Mouse (Mus musculus) hindbrain, embryonic 16.5 days (tissue): Measurements from ENCODE around the gene Cyb561d2. TPM values are rescaled to one million over a fixed set of nuclear protein-coding genes. Genes with fewer than 3 reads are reported as not detected.

ENCODE experiments used
- ATAC-seq: fragments of 200-750 bp; cut with Nextera tagmentation; 2 replicates; pipeline ENCODE4 v1.8.0; 2017; ENCODE audit warnings: moderate TSS enrichment, moderate library complexity
- H3K27ac ChIP-seq: fragments of 300-500 bp; sonication (generic); 2 replicates; pipeline ENCODE4 v1.5.1; 2014; ENCODE audit warnings: low read depth, mild to moderate bottlenecking, control low read depth, low read length, moderate library complexity
- H3K27me3 ChIP-seq: fragments of 300-500 bp; sonication (generic); replicated peaks from 2 replicates; pipeline ENCODE4 v1.6.1; 2014; ENCODE audit warnings: low read length; ENCODE audit not compliant: control insufficient read depth, insufficient read depth
- H3K36me3 ChIP-seq: fragments of 300-500 bp; sonication (generic); 2 replicates; pipeline ENCODE4 v1.6.1; 2014; ENCODE audit warnings: mild to moderate bottlenecking, low read length, moderate library complexity, mixed read lengths; ENCODE audit not compliant: control insufficient read depth, insufficient read depth
- H3K4me1 ChIP-seq: fragments of 300-500 bp; sonication (generic); 2 replicates; pipeline ENCODE4 v1.6.1; 2014; ENCODE audit warnings: low read depth, low read length; ENCODE audit not compliant: control insufficient read depth, insufficient read depth
- H3K4me2 ChIP-seq: fragments of 300-500 bp; sonication (generic); 2 replicates; pipeline ENCODE4 v1.6.1; 2014; ENCODE audit warnings: mild to moderate bottlenecking, low read length, control low read depth, moderate library complexity
- H3K4me3 ChIP-seq: fragments of 300-500 bp; sonication (generic); 2 replicates; pipeline ENCODE4 v1.5.1; 2014; ENCODE audit warnings: mild to moderate bottlenecking, low read length, control low read depth, moderate library complexity
- H3K9ac ChIP-seq: fragments of 300-500 bp; sonication (generic); 2 replicates; pipeline ENCODE4 v1.6.1; 2014; ENCODE audit warnings: low read depth, mild to moderate bottlenecking, control low read depth, low read length, moderate library complexity
- H3K9me3 ChIP-seq: fragments of 300-500 bp; sonication (generic); 2 replicates; pipeline ENCODE4 v1.6.1; 2014; ENCODE audit warnings: mild to moderate bottlenecking, low read length, moderate library complexity; ENCODE audit not compliant: control insufficient read depth
- WGBS: fragments of 180-500 bp; shearing (Covaris S2); extraction: QIAGEN DNeasy Blood & Tissue Kit; methylation state at CpG from one replicate; pipeline ENCODE4 v1.1.7; 2014; 5-methylcytosine and 5-hydroxymethylcytosine counted together
- polyA plus RNA-seq: library from polyadenylated mRNA; unstranded; fragments of >200 nt; fragmentation: Nextera tagmentation; extraction: Ambion mirVana; gene quantifications from 2 replicates; pipeline ENCODE4 v1.2.1, GENCODE M21; 2015

Gene Cyb561d2
- polyA plus RNA-seq, 1 experiment from 2014 or later = 59.0 TPM

- Histone ChIP-seq H3K36me3 (peaks cover 5% of the 10 kb centered on the region), H3K27ac (no peak overlapping the region), H3K4me1 (peaks cover 34% of the 10 kb centered on the region), H3K9me3 (no peaks in the 10 kb centered on the region), H3K4me3 (no peak overlapping the region; the same call in 1 of the 2 replicates), H3K27me3 (peaks cover 24% of the 10 kb centered on the region), H3K4me2 (peak overlapping the region; percentile 96; the same call in 1 of the 2 replicates), H3K9ac (no peak overlapping the region; the same call in 1 of the 2 replicates)
- WGBS = 81% methylated on average over 5 of the region's 5 CpGs
- ATAC-seq = no peak
These were observed 10.8 kb upstream of the Cyb561d2 start for GRCm38 (mm10) chr9:107552690-107553393.

- no peak for ATAC-seq
These were observed 9.9 kb upstream of the Cyb561d2 start for GRCm38 (mm10) chr9:107551890-107552355.

GRCm38 (mm10) chr9:107551117-107551889 is 9.3 kb upstream of the Cyb561d2 start, which contains the start of gene Rassf1:
TSS of gene Rassf1 (plus strand) at chr9:107551555.
- H3K9ac ChIP-seq = peak within 1 kb of the TSS; percentile 68

More at GRCm38 (mm10) chr9:107551890-107552355, 9.9 kb upstream of the Cyb561d2 start:
- Histone ChIP-seq H3K36me3 (no peaks in the 10 kb centered on the region), H3K27ac (0 out of 2 replicates have a peak overlapping the region, but pooled peaks have one; percentile 14), H3K9me3 (no peaks in the 10 kb centered on the region), H3K4me1 (peaks cover 40% of the 10 kb centered on the region), H3K27me3 (peaks cover 24% of the 10 kb centered on the region), H3K4me3 (peak overlapping the region; percentile 43), H3K4me2 (peak overlapping the region; percentile 73), H3K9ac (peak overlapping the region; percentile 68)
- WGBS = 15% methylated on average over 8 of the region's 8 CpGs

GRCm38 (mm10) chr9:107550491-107551116 is 8.6 kb upstream of the Cyb561d2 start:
- H3K9ac ChIP-seq = no peak overlapping the region
- peaks cover 24% of the 10 kb centered on the region for H3K27me3 ChIP-seq
- H3K9me3 ChIP-seq = no peaks in the 10 kb centered on the region
- no peaks in the 10 kb centered on the region for H3K36me3 ChIP-seq
- H3K4me3 ChIP-seq = peak overlapping the region; percentile 43; the same call in 1 of the 2 replicates
- H3K27ac ChIP-seq = no peak overlapping the region
- H3K4me1 ChIP-seq = peaks cover 31% of the 10 kb centered on the region
- H3K4me2 ChIP-seq = peak overlapping the region; percentile 73
- WGBS = 33% methylated on average over 23 of the region's 23 CpGs
- ATAC-seq = no peak

More at GRCm38 (mm10) chr9:107551117-107551889, 9.3 kb upstream of the Cyb561d2 start, which contains the start of gene Rassf1:
- Histone ChIP-seq H3K4me2 (peak within 1 kb of the TSS; percentile 73), H3K27ac (peak within 1 kb of the TSS; percentile 14; the same call in 1 of the 2 replicates), H3K4me3 (peak within 1 kb of the TSS; percentile 43), H3K36me3 (no peaks in the 10 kb centered on the region), H3K9me3 (no peaks in the 10 kb centered on the region), H3K27me3 (peaks cover 24% of the 10 kb centered on the region), H3K4me1 (peaks cover 38% of the 10 kb centered on the region)
- 3% methylated on average over 57 of the region's 63 CpGs for WGBS
- no peak for ATAC-seq

- Histone ChIP-seq H3K27ac (no peak overlapping the region), H3K4me1 (peaks cover 32% of the 10 kb centered on the region), H3K9ac (no peak overlapping the region), H3K4me3 (no peak overlapping the region), H3K27me3 (peaks cover 24% of the 10 kb centered on the region), H3K4me2 (no peak overlapping the region), H3K36me3 (peaks cover 5% of the 10 kb centered on the region), H3K9me3 (no peaks in the 10 kb centered on the region)
- no peak for ATAC-seq
- 85% methylated on average over 20 of the region's 20 CpGs for WGBS
These were observed 7.5 kb upstream of the Cyb561d2 start for GRCm38 (mm10) chr9:107549297-107550074.

- peaks cover 31% of the 10 kb centered on the region for H3K4me1 ChIP-seq
- H3K4me3 ChIP-seq = no peak overlapping the region
- peaks cover 12% of the 10 kb centered on the region for H3K36me3 ChIP-seq
- H3K4me2 ChIP-seq = no peak overlapping the region
- WGBS = 91% methylated on average over 10 of the region's 10 CpGs
- H3K27ac ChIP-seq = no peak overlapping the region
- H3K9me3 ChIP-seq = no peaks in the 10 kb centered on the region
- peaks cover 24% of the 10 kb centered on the region for H3K27me3 ChIP-seq
- no peak for ATAC-seq
- no peak overlapping the region for H3K9ac ChIP-seq
These were observed 6.8 kb upstream of the Cyb561d2 start for GRCm38 (mm10) chr9:107548820-107549219.

- Histone ChIP-seq H3K27ac (no peak overlapping the region), H3K4me3 (no peak overlapping the region), H3K9ac (no peak overlapping the region), H3K4me1 (peaks cover 28% of the 10 kb centered on the region), H3K27me3 (peaks cover 23% of the 10 kb centered on the region), H3K36me3 (peaks cover 12% of the 10 kb centered on the region), H3K9me3 (no peaks in the 10 kb centered on the region), H3K4me2 (no peak overlapping the region)
- WGBS = 81% methylated on average over 5 of the region's 5 CpGs
- ATAC-seq = no peak
These were observed 6.0 kb upstream of the Cyb561d2 start for GRCm38 (mm10) chr9:107547957-107548356.

- H3K4me1 ChIP-seq = peaks cover 35% of the 10 kb centered on the region
- ATAC-seq = peak; percentile 63
- peak within 1 kb of the TSS; percentile 17; the same call in 1 of the 2 replicates for H3K27ac ChIP-seq
- H3K9ac ChIP-seq = peak within 1 kb of the TSS; percentile 48
- H3K4me2 ChIP-seq = peak within 1 kb of the TSS; percentile 55
- no peaks in the 10 kb centered on the region for H3K9me3 ChIP-seq
- H3K36me3 ChIP-seq = peaks cover 12% of the 10 kb centered on the region
- WGBS = 3% methylated on average over 20 of the region's 20 CpGs
- H3K27me3 ChIP-seq = peaks cover 19% of the 10 kb centered on the region
- H3K4me3 ChIP-seq = peak within 1 kb of the TSS; percentile 17
These were observed 5.0 kb upstream of the Cyb561d2 start, which contains the start of gene Zmynd10 for GRCm38 (mm10) chr9:107547026-107547425. TSS of gene Zmynd10 (plus strand) at chr9:107547298.
